Mouse (Mus musculus): ENCODE results near the gene Atxn1l.

DNA sequence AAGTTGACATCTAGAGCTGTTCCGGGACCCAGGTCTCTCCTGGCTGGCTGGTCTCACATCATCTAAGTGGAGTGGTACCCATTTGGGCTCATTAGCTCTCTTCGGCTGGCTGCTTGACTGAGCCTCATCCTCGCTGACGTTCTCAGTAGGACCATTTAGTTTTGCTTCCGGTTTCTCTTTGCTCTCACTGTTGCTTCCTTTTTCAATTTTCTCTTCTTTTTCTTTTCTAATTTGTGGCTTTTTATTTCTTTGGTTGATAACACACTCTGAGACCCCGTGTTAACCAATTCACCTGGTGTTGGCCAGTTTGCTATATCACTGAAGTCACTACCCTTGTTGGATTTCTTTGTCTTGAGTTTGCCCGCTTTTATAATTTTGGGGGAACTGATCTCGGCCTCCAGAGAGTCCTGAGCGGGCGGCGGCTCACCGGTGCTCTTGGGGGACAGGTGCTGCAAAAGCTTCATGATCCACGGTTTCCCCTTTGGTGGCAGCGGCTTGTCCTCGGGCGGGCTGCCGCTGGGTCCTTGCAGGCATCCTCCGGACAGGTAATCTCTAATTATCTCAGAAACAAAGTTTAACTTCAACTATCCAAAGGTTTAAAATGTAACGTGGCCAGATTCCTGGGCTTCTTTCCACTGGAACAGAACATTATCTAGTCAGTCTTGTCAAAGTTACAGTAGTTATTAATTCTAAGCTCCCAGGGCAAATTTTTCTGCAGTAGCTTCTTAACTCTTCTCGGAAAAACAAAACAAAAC is 14.4 kb upstream of the Atxn1l start:
- TF ChIP-seq RAD21 (IDR thresholded peaks at IDR 0.05; ENCODE audit: low read depth, low read length) (no peak), CHD2 (IDR thresholded peaks at IDR 0.05; ENCODE audit: low read length) (no peak), MAFK (IDR thresholded peaks at IDR 0.05; ENCODE audit: insufficient replicate concordance, low read length) (no peak), SIN3A (IDR thresholded peaks at IDR 0.05; ENCODE audit: low read length) (no peak), NELFE (IDR thresholded peaks at IDR 0.05; ENCODE audit: low read depth, low read length) (no peak), MXI1 (IDR thresholded peaks at IDR 0.05; ENCODE audit: low read depth, low read length) (no peak), CTCF (conservative IDR thresholded peaks at IDR 0.05 in 1 of 2, IDR thresholded peaks at IDR 0.05 in 1 of 2; ENCODE audit: low read depth in 2 of 2, low read length in 2 of 2) (no peak), JUN (IDR thresholded peaks at IDR 0.05; ENCODE audit: insufficient read depth, low read depth, low read length) (no peak), MEF2A (IDR thresholded peaks at IDR 0.05; ENCODE audit: borderline replicate concordance, low read depth, low read length) (no peak), EP300 (IDR thresholded peaks at IDR 0.05; ENCODE audit: low read length) (no peak)
